Mouse (Mus musculus) right cerebral cortex, adult 18-20 months (tissue): ENCODE data around the gene E4f1.
A peak's percentile ranks its signal among the peaks of the same experiment; 100 is the strongest.
"Not testable (repeated sequence)": the region's sequence is repeated elsewhere in the genome, so short reads cannot be mapped to it uniquely, and the experiment has no call there.

Source experiments
- DNase-seq: peaks from one replicate; pipeline ENCODE4 v3.0.0; 2022; ENCODE audit warnings: mixed read lengths

E4f1 gene

GRCm38 (mm10) chr17:24454756-24455522 lies 15.2 kb downstream of the E4f1 start:
- peak; percentile 99 for DNase-seq

DNA sequence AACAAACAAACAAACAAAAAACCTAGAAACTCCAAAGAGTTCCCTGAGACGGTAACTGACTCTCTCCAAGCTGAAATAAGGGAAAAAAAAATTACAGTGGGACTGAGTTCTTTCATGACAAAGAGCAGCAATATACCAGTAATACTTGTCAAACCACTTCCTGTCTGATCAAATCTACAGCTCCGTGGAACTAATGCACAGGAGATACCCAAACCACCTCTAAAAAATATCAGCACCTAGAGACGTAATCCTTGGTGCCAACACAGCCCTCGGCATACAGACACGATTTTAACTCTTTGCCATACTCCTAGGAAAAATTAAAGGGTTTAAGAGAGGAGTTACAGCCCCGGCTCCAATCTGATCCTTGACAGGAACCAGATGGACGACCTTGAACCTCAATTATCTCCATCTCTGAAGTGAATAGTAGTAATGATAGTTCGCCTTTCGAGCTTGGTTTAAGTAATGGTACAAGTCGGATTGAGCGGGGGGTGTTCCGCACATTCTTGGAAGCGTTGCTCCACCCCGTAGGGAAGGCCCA lies 15.8 kb downstream of the E4f1 start:
- no peak for DNase-seq

DNA sequence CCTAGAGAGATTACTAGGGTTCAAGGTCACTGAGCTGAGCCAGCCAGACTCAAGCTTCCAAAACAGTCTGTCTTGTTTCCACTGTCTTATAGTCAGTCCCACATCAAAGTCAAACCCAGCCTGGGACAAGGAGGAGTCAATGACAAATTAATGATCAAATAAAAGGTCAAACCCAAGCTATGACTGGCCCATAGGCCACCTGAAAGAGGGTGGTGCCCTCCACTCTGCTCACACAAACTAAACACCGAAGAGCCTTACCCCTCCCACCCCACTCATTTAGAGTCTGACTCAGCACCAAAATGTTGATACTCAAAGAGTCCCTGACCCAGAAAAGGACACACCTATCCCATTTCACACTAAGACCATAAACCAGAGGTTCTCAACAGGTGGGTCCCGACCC lies 16.7 kb downstream of the E4f1 start:
- DNase-seq, result no peak

GRCm38 (mm10) chr17:24451220-24451619 lies 18.9 kb downstream of the E4f1 start:
- no peak for DNase-seq

DNA sequence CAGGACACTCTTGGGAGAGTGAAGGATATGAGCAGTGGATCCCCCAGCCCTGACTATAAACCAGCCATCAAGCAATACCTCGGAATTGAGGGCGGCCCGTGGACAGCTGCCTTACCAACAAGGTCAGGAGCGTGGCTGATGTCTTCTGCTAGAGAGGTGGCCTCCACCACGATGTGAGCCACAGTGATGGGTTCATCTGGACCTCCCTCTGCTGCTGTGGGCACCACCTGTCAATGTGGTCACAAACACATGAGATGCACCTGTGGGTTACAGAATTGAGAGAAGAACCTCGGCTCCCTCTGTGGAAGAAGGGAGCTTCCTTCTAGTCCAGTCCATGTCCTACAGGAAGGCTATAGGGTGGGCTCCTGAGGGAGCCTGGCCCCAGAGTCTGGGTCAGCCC lies 20.6 kb downstream of the E4f1 start:
- no peak for DNase-seq

- no peak for DNase-seq
These were observed 23.5 kb downstream of the E4f1 start for GRCm38 (mm10) chr17:24446590-24446989.

DNA sequence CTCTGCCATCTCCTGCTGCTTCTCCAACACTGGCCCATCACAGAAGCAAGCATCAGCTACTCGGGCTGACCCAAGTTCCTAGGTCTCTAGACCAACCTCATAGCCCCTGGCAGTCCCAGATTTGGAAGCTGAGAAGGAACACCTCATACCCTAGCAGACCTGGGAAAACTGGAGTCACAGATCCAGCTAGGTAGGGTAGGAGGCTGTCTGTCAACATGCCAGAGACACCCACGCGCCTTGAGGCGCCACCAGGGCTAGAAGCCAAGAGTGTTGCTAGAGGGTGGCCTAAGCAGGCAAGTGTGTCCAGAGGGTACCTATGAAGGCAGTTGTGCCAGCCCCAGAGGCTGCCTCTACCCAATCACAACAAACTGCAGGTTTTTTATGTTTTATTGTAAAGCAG lies 26.7 kb downstream of the E4f1 start:
- peak; percentile 51 for DNase-seq

GRCm38 (mm10) chr17:24442632-24443155 lies 27.4 kb downstream of the E4f1 start, which contains the start of gene Dnase1l2:
Gene Dnase1l2 (minus strand): TSS chr17:24443105.
- DNase-seq, result no peak

DNA sequence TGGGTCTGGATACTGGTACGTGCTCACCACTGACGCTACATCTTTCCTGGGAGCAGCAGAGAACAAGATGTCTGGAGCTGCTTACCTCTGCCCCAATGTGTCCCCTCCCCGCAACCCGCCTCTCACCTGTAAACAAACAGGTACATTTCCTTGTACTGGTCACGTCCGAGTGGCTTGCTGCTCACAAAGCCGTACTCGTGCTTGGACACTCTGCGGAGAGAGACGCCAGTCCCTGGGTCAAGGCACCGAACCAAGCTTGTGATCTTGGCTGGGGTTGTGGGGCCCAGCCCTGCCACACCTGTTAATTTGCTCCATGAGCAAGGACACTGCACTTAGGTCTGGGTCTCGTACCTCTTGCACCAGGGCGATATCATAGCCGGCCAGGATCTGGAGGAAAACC lies 28.0 kb downstream of the E4f1 start:
- DNase-seq, result no peak

- no peak for DNase-seq
These were observed 29.0 kb downstream of the E4f1 start for GRCm38 (mm10) chr17:24441148-24441547.

DNA sequence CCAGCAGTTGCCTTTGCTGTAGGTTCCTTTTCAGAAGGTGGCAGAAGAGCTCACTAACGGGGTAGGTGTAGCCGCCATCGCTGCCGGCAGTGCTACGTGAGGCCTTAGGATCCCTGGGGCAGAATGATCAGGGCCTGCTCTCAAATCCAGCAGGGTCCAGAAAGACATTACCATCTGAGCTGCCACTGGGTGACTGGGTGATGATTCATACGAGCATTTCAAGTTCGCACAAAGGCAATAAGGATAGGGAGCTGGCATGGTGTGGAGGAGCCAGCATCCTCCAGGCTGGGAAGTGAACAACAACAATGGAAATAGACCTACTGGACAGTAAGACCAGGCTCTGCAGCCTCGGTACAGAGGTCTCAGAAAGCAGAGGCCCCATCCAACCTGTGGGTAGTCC lies 29.7 kb downstream of the E4f1 start:
- no peak for DNase-seq

- DNase-seq, result no peak
These were observed 33.1 kb downstream of the E4f1 start for GRCm38 (mm10) chr17:24437016-24437415.

GRCm38 (mm10) chr17:24429201-24429983 lies 40.7 kb downstream of the E4f1 start:
- no peak for DNase-seq

DNA sequence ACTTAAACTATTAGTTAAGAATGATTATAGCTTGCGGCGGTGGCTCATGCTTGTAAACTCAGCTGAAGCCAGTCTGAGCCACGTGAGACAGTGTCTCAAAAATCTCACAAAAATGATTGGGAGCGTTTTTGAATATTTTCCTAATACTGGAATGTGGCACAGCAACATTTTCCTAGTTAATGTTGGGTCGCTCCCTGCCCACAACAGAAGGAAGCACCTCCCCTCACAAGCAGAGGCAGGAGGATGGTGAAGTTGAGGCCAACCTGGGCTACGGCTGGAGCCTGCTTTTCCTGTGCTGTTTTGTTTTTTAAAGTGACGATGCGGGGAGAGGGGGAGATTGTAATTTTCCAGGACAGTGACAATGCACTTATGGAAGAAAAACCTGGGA lies 42.9 kb downstream of the E4f1 start:
- no peak for DNase-seq

- peak; percentile 92 for DNase-seq
These were observed 43.5 kb downstream of the E4f1 start, which contains the start of gene Eci1 for GRCm38 (mm10) chr17:24426471-24427169. Gene Eci1 (plus strand): TSS chr17:24426641.

DNA sequence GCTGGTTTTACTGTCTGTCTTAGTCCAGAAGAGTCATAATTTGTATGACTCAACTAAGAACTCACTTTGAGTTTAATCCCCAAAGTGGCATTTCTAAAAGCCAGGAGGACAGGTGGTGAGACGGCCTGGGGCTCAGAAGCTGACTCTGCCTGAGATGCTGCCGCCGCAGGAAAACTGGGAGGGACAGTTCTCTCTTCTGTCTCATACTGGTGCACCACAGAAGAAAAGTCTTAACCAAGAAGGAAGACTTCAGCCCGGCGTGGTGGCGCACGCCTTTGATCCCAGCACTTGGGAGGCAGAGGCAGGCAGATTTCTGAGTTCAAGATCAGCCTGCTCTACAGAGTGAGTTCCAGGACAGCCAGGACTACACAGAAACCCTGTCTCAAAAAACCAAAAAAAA lies 44.2 kb downstream of the E4f1 start:
- no peak for DNase-seq

DNA sequence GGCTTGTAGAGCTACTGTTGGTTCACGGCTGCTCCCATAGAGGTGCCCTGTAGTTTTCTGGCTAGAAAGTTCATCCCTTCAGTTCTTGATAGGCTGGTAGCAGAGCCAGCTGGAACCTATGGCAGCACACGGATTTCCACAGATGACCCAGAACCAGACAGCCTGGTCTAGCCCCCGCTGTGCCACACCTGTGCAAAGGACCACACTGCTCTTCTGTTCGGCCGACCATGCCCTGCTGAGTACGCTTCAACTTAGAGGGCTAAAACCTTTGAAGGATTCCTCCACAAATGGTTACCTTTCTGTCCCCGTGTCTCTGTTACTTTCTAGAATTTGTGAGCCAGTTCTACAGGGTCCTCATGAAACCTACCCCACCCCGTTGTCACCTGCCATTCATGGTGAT lies 44.8 kb downstream of the E4f1 start:
- DNase-seq, result not testable (repeated sequence)

- no peak for DNase-seq
These were observed 45.6 kb downstream of the E4f1 start for GRCm38 (mm10) chr17:24424489-24424888.

DNA sequence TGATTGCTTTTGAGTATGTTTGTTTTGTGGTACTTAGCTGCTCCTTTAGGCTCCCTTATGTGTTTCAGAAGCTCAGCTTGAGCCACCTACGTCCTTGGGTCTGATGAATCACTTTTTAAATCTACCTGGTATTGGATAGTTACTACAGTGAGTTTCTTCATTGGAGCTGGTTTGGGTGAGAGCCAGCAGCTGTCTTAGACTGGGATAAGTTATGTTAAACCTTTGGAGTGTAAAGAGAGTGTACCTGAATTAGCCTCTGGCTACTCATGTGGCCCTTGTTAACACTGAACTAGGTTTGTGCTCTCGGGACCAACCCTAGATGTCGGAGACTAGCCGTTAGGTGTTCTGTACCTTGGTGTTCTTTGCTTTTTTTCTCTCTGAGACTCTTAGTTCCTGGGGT lies 47.0 kb downstream of the E4f1 start:
- no peak for DNase-seq

DNA sequence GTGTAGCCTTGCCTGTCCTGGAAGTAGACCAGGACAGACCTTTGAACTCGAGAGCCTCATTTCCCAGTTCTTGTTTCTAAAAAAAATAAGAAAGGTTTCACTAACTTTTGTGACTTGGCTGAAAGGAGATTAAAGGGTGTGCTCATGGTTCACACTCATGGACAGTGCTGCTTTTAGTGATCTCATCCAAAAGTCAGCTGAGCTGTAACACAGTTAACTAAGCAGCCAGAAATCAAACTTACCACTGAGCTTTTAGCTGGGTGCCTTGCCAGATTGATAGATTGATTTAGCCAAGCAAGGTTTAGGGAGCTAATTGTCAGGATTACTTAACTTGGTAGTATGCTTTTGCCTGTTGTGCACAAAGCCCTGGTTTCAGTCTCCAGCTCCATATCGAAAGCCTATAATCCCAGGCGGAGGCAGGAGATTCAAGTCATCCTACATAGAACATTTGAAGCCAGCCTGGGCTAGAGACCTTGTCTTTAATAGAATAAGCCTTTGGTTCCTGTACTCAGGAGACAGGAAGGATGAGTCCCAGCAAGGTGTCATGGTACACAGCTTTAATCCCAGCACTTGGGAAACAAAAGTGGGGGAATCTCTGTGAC lies 54.0 kb downstream of the E4f1 start:
- no peak for DNase-seq

- DNase-seq, result no peak
These were observed 55.1 kb downstream of the E4f1 start for GRCm38 (mm10) chr17:24415011-24415410.

- DNase-seq, result peak; percentile 92
These were observed 55.7 kb downstream of the E4f1 start, which contains the start of gene Rnps1 for GRCm38 (mm10) chr17:24414230-24414976. Gene Rnps1 (plus strand): TSS chr17:24414565.
